Mouse (Mus musculus) testis, adult 2 months (tissue): ENCODE results near the gene Ptprh.

Source experiments
- CTCF ChIP-seq: fragments of 200-500 bp; IDR thresholded peaks from 2 replicates; pipeline ENCODE4 v1.5.1; 2012; ENCODE audit warnings: low read depth, mild to moderate bottlenecking, inconsistent platforms, low read length, moderate library complexity; ENCODE audit not compliant: control insufficient read depth, insufficient read depth, insufficient replicate concordance
- POLR2A ChIP-seq: fragments of 200-500 bp; IDR thresholded peaks from 2 replicates; pipeline ENCODE4 v1.6.1; 2012; ENCODE audit warnings: low read depth, mild to moderate bottlenecking, inconsistent platforms, low read length, moderate library complexity; ENCODE audit not compliant: control insufficient read depth

GRCm38 (mm10) chr7:4623544-4624189 lies 19.8 kb upstream of the Ptprh start:
- TF ChIP-seq POLR2A = no peak
- TF ChIP-seq CTCF = no peak
